Mouse (Mus musculus): ENCODE results near the gene Ampd3. TPM values are rescaled to one million over a fixed set of nuclear protein-coding genes. Genes with fewer than 3 reads are reported as not detected.

Gene Ampd3
- polyA plus RNA-seq, 1 experiment from 2014 or later: 3.0 TPM

- Histone ChIP-seq H3K9ac (ENCODE audit: low read length) (no peak overlapping the region), H3K4me1 (replicated peaks; ENCODE audit: control insufficient read depth, insufficient read depth, low read length) (no peaks in the 10 kb centered on the region), H3K4me2 (ENCODE audit: low read depth, low read length) (no peak overlapping the region), H3K4me3 (ENCODE audit: low read length) (no peak overlapping the region), H3K27me3 (ENCODE audit: control insufficient read depth, insufficient read depth, low read depth, low read length) (no peaks in the 10 kb centered on the region), H3K9me3 (ENCODE audit: control insufficient read depth, low read length) (no peaks in the 10 kb centered on the region), H3K27ac (ENCODE audit: low read length) (no peak overlapping the region), H3K36me3 (ENCODE audit: control insufficient read depth, insufficient read depth, low read length) (peaks cover 6% of the 10 kb centered on the region; the same call in 1 of the 2 replicates)
- ATAC-seq (ENCODE audit: low read depth): no peak
- WGBS: 44% methylated on average over 3 of the region's 3 CpGs
Measured at GRCm38 (mm10) chr7:110834522-110834921, 66.5 kb downstream of the Ampd3 start.

- no peak overlapping the region for H3K9ac ChIP-seq (ENCODE audit: low read length)
- H3K36me3 ChIP-seq (ENCODE audit: control insufficient read depth, insufficient read depth, low read length): no peaks in the 10 kb centered on the region
- 42% methylated on average over 4 of the region's 4 CpGs for WGBS
- peaks cover 10% of the 10 kb centered on the region; the same call in 1 of the 2 replicates for H3K4me1 ChIP-seq (replicated peaks; ENCODE audit: control insufficient read depth, insufficient read depth, low read length)
- H3K27ac ChIP-seq (ENCODE audit: low read length): peak overlapping the region; percentile 17; the same call in 1 of the 2 replicates
- H3K9me3 ChIP-seq (ENCODE audit: control insufficient read depth, low read length): no peaks in the 10 kb centered on the region
- ATAC-seq (ENCODE audit: low read depth): peak; percentile 42; the same call in 1 of the 2 replicates
- H3K4me2 ChIP-seq (ENCODE audit: low read depth, low read length): no peak overlapping the region
- no peak overlapping the region for H3K4me3 ChIP-seq (ENCODE audit: low read length)
- no peaks in the 10 kb centered on the region for H3K27me3 ChIP-seq (ENCODE audit: control insufficient read depth, insufficient read depth, low read depth, low read length)
Measured at GRCm38 (mm10) chr7:110840332-110840731, 72.3 kb downstream of the Ampd3 start.

GRCm38 (mm10) chr7:110843916-110844874 lies 76.2 kb downstream of the Ampd3 start, which contains the start of gene Rnf141:
Gene Rnf141 (minus strand): TSS chr7:110844457.
- H3K9ac ChIP-seq (ENCODE audit: low read length): peak within 1 kb of the TSS; percentile 94
- H3K36me3 ChIP-seq (ENCODE audit: control insufficient read depth, insufficient read depth, low read length): no peaks in the 10 kb centered on the region
- peak within 1 kb of the TSS; percentile 80 for H3K4me2 ChIP-seq (ENCODE audit: low read depth, low read length)
- H3K4me3 ChIP-seq (ENCODE audit: low read length): peak within 1 kb of the TSS; percentile 91
- no peaks in the 10 kb centered on the region for H3K9me3 ChIP-seq (ENCODE audit: control insufficient read depth, low read length)
- ATAC-seq (ENCODE audit: low read depth): peak; percentile 92
- WGBS: 0% methylated on average over 42 of the region's 42 CpGs
- H3K4me1 ChIP-seq (replicated peaks; ENCODE audit: control insufficient read depth, insufficient read depth, low read length): peaks cover 10% of the 10 kb centered on the region; the same call in 1 of the 2 replicates
- peak within 1 kb of the TSS; percentile 97 for H3K27ac ChIP-seq (ENCODE audit: low read length)
- no peaks in the 10 kb centered on the region for H3K27me3 ChIP-seq (ENCODE audit: control insufficient read depth, insufficient read depth, low read depth, low read length)

- Histone ChIP-seq H3K27ac (ENCODE audit: low read length) (no peak overlapping the region), H3K4me1 (replicated peaks; ENCODE audit: control insufficient read depth, insufficient read depth, low read length) (peaks cover 6% of the 10 kb centered on the region; the same call in 1 of the 2 replicates), H3K9ac (ENCODE audit: low read length) (no peak overlapping the region), H3K4me3 (ENCODE audit: low read length) (no peak overlapping the region), H3K9me3 (ENCODE audit: control insufficient read depth, low read length) (no peaks in the 10 kb centered on the region), H3K27me3 (ENCODE audit: control insufficient read depth, insufficient read depth, low read depth, low read length) (no peaks in the 10 kb centered on the region), H3K36me3 (ENCODE audit: control insufficient read depth, insufficient read depth, low read length) (no peaks in the 10 kb centered on the region), H3K4me2 (ENCODE audit: low read depth, low read length) (no peak overlapping the region)
- WGBS: 41% methylated on average over 2 of the region's 2 CpGs
- no peak for ATAC-seq (ENCODE audit: low read depth)
Measured at GRCm38 (mm10) chr7:110847321-110847720, 79.3 kb downstream of the Ampd3 start.

- 91% methylated on average over 1 of the region's 1 CpGs for WGBS
- Histone ChIP-seq H3K4me3 (ENCODE audit: low read length) (no peak overlapping the region), H3K36me3 (ENCODE audit: control insufficient read depth, insufficient read depth, low read length) (no peaks in the 10 kb centered on the region), H3K27me3 (ENCODE audit: control insufficient read depth, insufficient read depth, low read depth, low read length) (no peaks in the 10 kb centered on the region), H3K4me2 (ENCODE audit: low read depth, low read length) (no peak overlapping the region), H3K9ac (ENCODE audit: low read length) (no peak overlapping the region), H3K4me1 (replicated peaks; ENCODE audit: control insufficient read depth, insufficient read depth, low read length) (peaks cover 1% of the 10 kb centered on the region; the same call in 1 of the 2 replicates), H3K27ac (ENCODE audit: low read length) (no peak overlapping the region), H3K9me3 (ENCODE audit: control insufficient read depth, low read length) (no peaks in the 10 kb centered on the region)
- ATAC-seq (ENCODE audit: low read depth): no peak
Measured at GRCm38 (mm10) chr7:110848371-110848770, 80.4 kb downstream of the Ampd3 start.

- no peak overlapping the region for H3K27ac ChIP-seq (ENCODE audit: low read length)
Measured at GRCm38 (mm10) chr7:110851541-110852203, 83.7 kb downstream of the Ampd3 start.

GRCm38 (mm10) chr7:110853611-110854010 lies 85.6 kb downstream of the Ampd3 start:
- no peak for ATAC-seq (ENCODE audit: low read depth)
- Histone ChIP-seq H3K4me1 (replicated peaks; ENCODE audit: control insufficient read depth, insufficient read depth, low read length) (peaks cover 6% of the 10 kb centered on the region; the same call in 1 of the 2 replicates), H3K27ac (ENCODE audit: low read length) (no peak overlapping the region), H3K4me3 (ENCODE audit: low read length) (no peak overlapping the region), H3K9me3 (ENCODE audit: control insufficient read depth, low read length) (no peaks in the 10 kb centered on the region), H3K9ac (ENCODE audit: low read length) (no peak overlapping the region), H3K36me3 (ENCODE audit: control insufficient read depth, insufficient read depth, low read length) (no peaks in the 10 kb centered on the region), H3K4me2 (ENCODE audit: low read depth, low read length) (no peak overlapping the region), H3K27me3 (ENCODE audit: control insufficient read depth, insufficient read depth, low read depth, low read length) (no peaks in the 10 kb centered on the region)
- 39% methylated on average over 10 of the region's 10 CpGs for WGBS

More at GRCm38 (mm10) chr7:110851541-110852203, 83.7 kb downstream of the Ampd3 start:
- WGBS: 60% methylated on average over 7 of the region's 7 CpGs
- Histone ChIP-seq H3K27me3 (ENCODE audit: control insufficient read depth, insufficient read depth, low read depth, low read length) (no peaks in the 10 kb centered on the region), H3K9me3 (ENCODE audit: control insufficient read depth, low read length) (no peaks in the 10 kb centered on the region), H3K4me3 (ENCODE audit: low read length) (no peak overlapping the region), H3K4me2 (ENCODE audit: low read depth, low read length) (no peak overlapping the region), H3K36me3 (ENCODE audit: control insufficient read depth, insufficient read depth, low read length) (no peaks in the 10 kb centered on the region), H3K4me1 (replicated peaks; ENCODE audit: control insufficient read depth, insufficient read depth, low read length) (peaks cover 6% of the 10 kb centered on the region; the same call in 1 of the 2 replicates), H3K9ac (ENCODE audit: low read length) (no peak overlapping the region)
- no peak for ATAC-seq (ENCODE audit: low read depth)

GRCm38 (mm10) chr7:110854519-110854918 lies 86.5 kb downstream of the Ampd3 start:
- 52% methylated on average over 3 of the region's 3 CpGs for WGBS
- Histone ChIP-seq H3K36me3 (ENCODE audit: control insufficient read depth, insufficient read depth, low read length) (no peaks in the 10 kb centered on the region), H3K9ac (ENCODE audit: low read length) (no peak overlapping the region), H3K4me2 (ENCODE audit: low read depth, low read length) (no peak overlapping the region), H3K27ac (ENCODE audit: low read length) (no peak overlapping the region), H3K9me3 (ENCODE audit: control insufficient read depth, low read length) (no peaks in the 10 kb centered on the region), H3K27me3 (ENCODE audit: control insufficient read depth, insufficient read depth, low read depth, low read length) (no peaks in the 10 kb centered on the region), H3K4me1 (replicated peaks; ENCODE audit: control insufficient read depth, insufficient read depth, low read length) (peaks cover 9% of the 10 kb centered on the region; the same call in 1 of the 2 replicates), H3K4me3 (ENCODE audit: low read length) (no peak overlapping the region)
- no peak for ATAC-seq (ENCODE audit: low read depth)
